Mouse (Mus musculus) gastrocnemius, adult 2 months (tissue): ENCODE results near the gene Upk1b. TPM values are rescaled to one million over a fixed set of nuclear protein-coding genes. Genes with fewer than 3 reads are reported as not detected.

Source experiments
- DNase-seq: peaks from one replicate; pipeline ENCODE4 v3.0.0; 2022
- H3K27ac ChIP-seq: fragments of 200-600 bp; 2 replicates; pipeline ENCODE4 v1.8.1; 2022; ENCODE audit warnings: mild to moderate bottlenecking
- H3K4me3 ChIP-seq: fragments of 200-600 bp; 2 replicates; pipeline ENCODE4 v1.8.1; 2022; ENCODE audit warnings: mild to moderate bottlenecking, moderate library complexity
- CTCF ChIP-seq: fragments of 200-600 bp; IDR thresholded peaks from 2 replicates; pipeline ENCODE4 v1.8.1; 2022; ENCODE audit warnings: antibody characterized with exemption, mild to moderate bottlenecking, moderate library complexity
- intact Hi-C: fragments of 180-260 bp; cut with DNase I; formaldehyde crosslinking; loops from one replicate; pipeline ENCODE4 v1.15.1; 2025
- total RNA-seq, 2 experiments: library from RNA; stranded (reverse); gene quantifications; 2 replicates each; pipeline ENCODE4 v1.2.3; 2021

The Upk1b gene
- total RNA-seq, 2 experiments from 2014 or later, result not detected

DNA sequence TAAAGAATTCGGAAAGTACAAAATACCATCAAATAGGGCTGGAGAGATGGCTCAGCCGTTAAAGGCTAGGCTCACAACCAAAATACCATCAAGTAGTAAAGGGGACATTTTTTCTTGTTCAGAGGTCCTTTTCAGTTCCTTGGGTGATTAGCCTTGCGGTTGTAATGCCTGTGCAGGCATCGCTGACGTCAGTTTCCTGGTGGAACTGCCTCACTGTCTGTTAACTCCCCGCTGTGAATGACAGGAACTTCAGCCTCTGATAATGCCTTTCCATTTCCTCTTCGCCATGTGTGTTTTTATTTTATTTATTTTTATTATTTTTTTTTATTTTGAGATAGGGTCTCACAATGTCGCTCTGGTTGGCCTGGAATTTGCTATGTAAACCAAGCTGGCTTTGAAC, 69.2 kb downstream of the Upk1b start:
- Histone ChIP-seq H3K4me3 (peak overlapping the region; percentile 63), H3K27ac (peak overlapping the region; percentile 79)
- intact Hi-C loops, result loop anchor here (10.0 kb wide), 1 partner anchor 84 kb away; no protein-coding TSS in a partner anchor
- peak; percentile 23 for DNase-seq
- no peak for TF ChIP-seq CTCF

DNA sequence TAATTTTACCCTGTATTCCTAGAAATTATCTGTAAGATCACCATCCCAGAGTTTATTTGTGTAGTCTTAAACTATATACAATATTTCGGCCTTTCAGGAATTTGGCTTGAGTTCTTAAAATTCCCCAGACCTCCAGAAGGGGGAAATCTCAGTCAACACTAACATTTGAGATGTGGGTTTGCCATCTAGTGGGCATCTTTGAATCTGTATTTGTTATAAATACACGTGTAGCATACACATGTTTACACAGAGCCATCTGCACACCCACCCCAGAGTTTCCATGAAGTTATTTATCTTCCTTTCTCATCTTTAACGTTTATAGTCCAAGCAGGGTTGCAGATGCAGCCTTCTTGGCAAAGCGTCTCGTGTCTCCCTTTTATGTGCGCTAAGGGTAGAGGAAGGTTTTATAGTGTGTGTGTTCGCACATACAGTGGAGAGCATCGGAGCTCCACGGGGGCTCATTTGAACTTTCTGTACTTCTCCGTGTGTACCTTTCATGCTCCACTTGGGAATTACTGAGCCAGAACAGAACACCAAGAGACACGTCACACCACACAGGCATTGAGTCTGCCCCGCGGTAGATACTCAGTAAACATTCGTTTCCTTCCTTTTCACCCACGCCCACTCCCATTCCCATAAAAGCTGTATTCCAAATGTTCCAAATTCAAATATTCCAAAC, 70.4 kb downstream of the Upk1b start:
- peak; percentile 88 for TF ChIP-seq CTCF
- intact Hi-C loops, result loop anchor here (10.0 kb wide), 2 partner anchors 85 to 195 kb away; no protein-coding TSS in a partner anchor
- DNase-seq, result no peak
- Histone ChIP-seq H3K27ac (peak overlapping the region; percentile 79), H3K4me3 (peak overlapping the region; percentile 63)

- peak overlapping the region; percentile 79 for H3K27ac ChIP-seq
- DNase-seq, result no peak
- intact Hi-C loops, result loop anchor here (10.0 kb wide), 1 partner anchor 194 kb away; no protein-coding TSS in a partner anchor
- H3K4me3 ChIP-seq, result no peak overlapping the region
- no peak for TF ChIP-seq CTCF
Measured at GRCm38 (mm10) chr16:38729139-38729538, 71.0 kb downstream of the Upk1b start.

- TF ChIP-seq CTCF, result no peak
- Histone ChIP-seq H3K27ac (peak overlapping the region; percentile 79), H3K4me3 (no peak overlapping the region)
- intact Hi-C loops, result loop anchor here (10.0 kb wide), 1 partner anchor 194 kb away; no protein-coding TSS in a partner anchor
- no peak for DNase-seq
Measured at GRCm38 (mm10) chr16:38728576-38729132, 71.5 kb downstream of the Upk1b start.

GRCm38 (mm10) chr16:38724974-38725373, 75.2 kb downstream of the Upk1b start:
- no peak for TF ChIP-seq CTCF
- DNase-seq, result peak; percentile 40
- Histone ChIP-seq H3K4me3 (peak overlapping the region; percentile 63), H3K27ac (peak overlapping the region; percentile 86)
- intact Hi-C loops, result loop anchor here (10.0 kb wide), 1 partner anchor 190 kb away; no protein-coding TSS in a partner anchor

DNA sequence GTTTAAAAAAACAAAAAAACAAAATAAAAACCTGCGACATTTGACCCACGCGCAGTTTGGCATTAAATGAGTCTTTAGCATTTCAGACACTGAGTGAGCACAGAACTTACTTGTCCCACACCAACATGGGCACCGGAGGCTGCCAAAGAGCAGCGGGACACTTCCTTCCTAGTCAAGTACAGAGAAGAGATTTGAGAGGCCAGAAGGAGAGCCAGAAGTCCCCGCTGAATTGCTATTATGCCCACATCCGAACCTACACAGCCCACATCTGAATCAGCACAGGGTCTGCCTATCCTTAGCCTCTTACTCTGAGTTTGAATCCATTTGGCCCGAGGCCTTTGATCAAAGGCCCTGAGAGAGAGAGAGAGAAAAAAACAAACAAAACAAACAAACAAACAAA, 75.9 kb downstream of the Upk1b start:
- peak overlapping the region; percentile 86 for H3K27ac ChIP-seq
- no peak for TF ChIP-seq CTCF
- DNase-seq, result peak; percentile 16
- peak overlapping the region; percentile 63 for H3K4me3 ChIP-seq
- intact Hi-C loops, result loop anchor here (10.0 kb wide), 1 partner anchor 189 kb away; no protein-coding TSS in a partner anchor

Other genes with a start within 250 kb of the Upk1b start
- 10 to 100 TPM; 17.4 to 20.7 TPM for gene Tmem39a, start 241.6 kb downstream of the Upk1b start, total RNA-seq
- gene Arhgap31, start 87.1 kb downstream of the Upk1b start, total RNA-seq, result 10 to 100 TPM; 11.9 to 18.6 TPM
- gene B4galt4, start 58.1 kb downstream of the Upk1b start, total RNA-seq, result 1 to 10 TPM; 3.3 to 7.0 TPM
- gene 4930435E12Rik, start 28.4 kb upstream of the Upk1b start, total RNA-seq, result not detected
- under 1 TPM; 0.17 to 0.18 TPM for gene Igsf11, start 92.3 kb upstream of the Upk1b start, total RNA-seq